Mouse (Mus musculus): ENCODE measurements around the gene Dapp1. TPM values are rescaled to one million over a fixed set of nuclear protein-coding genes. Genes with fewer than 3 reads are reported as not detected.

The Dapp1 gene
- polyA plus RNA-seq, 1 experiment from 2014 or later = 6.9 TPM

DNA sequence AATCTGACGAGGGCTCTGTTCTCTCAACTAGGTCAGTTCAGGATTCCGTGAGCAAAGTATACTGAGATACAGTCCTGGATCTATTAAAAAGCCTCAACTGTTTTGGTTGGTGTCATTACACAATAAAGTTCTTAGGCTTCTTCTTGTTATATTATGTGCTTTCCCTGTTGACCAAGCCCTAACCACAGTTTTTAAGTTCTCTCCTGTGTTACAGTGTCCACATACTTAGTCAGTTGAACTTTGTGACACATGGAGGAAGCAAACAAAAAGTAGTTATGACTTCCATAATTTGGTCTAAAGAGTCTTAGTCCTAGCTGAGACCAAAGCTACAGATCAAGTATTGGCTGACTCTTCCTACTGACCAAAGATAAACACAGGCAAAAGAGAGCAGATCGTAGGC, 34.5 kb downstream of the Dapp1 start:
- H3K9ac ChIP-seq (ENCODE audit: low read length) = no peak overlapping the region
- no peak overlapping the region for H3K4me3 ChIP-seq (ENCODE audit: low read depth, low read length)
- no peak overlapping the region for H3K4me2 ChIP-seq (ENCODE audit: low read depth, low read length, severe bottlenecking)
- WGBS = 89% methylated on average over 3 of the region's 3 CpGs
- no peak overlapping the region for H3K27ac ChIP-seq (ENCODE audit: low read depth, low read length)
- ATAC-seq (replicated peaks; ENCODE audit: low FRiP score) (no peak), DNase-seq (ENCODE audit: low spot score) (no peak)
- H3K36me3 ChIP-seq (ENCODE audit: control insufficient read depth, insufficient read depth, low read length) = no peaks in the 10 kb centered on the region
- H3K27me3 ChIP-seq (ENCODE audit: control insufficient read depth, insufficient read depth, low read length) = no peaks in the 10 kb centered on the region
- no peaks in the 10 kb centered on the region for H3K9me3 ChIP-seq (ENCODE audit: control insufficient read depth, low read length)
- H3K4me1 ChIP-seq (replicated peaks; ENCODE audit: control insufficient read depth, insufficient read depth, low read length) = no peaks in the 10 kb centered on the region

DNA sequence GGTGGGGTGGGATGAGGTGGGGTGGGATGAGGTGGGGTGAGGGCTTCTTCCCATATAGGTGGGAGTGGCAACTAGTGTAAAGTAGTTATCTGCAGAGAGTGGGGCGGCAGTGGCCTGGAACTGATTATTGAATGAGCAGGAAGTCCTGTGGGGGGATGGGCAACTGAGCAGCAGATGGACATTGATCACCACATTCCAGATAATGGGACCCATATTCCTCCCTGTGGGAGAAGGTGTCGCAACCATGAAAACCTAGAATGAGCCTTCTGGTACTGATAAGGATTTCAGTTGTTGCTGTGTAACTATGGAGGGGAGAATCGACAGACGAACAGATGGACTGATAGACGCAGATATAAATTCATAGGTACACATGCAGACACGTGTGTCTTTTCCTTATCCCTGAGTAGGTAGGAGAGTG, 37.6 kb downstream of the Dapp1 start:
- H3K9ac ChIP-seq (ENCODE audit: low read length) = no peak overlapping the region
- H3K4me2 ChIP-seq (ENCODE audit: low read depth, low read length, severe bottlenecking) = no peak overlapping the region
- H3K27me3 ChIP-seq (ENCODE audit: control insufficient read depth, insufficient read depth, low read length) = no peaks in the 10 kb centered on the region
- DNase-seq (ENCODE audit: low spot score) = no peak
- no peak for ATAC-seq (replicated peaks; ENCODE audit: low FRiP score)
- no peaks in the 10 kb centered on the region for H3K4me1 ChIP-seq (replicated peaks; ENCODE audit: control insufficient read depth, insufficient read depth, low read length)
- 85% methylated on average over 6 of the region's 6 CpGs for WGBS
- H3K4me3 ChIP-seq (ENCODE audit: low read depth, low read length) = no peak overlapping the region
- no peaks in the 10 kb centered on the region for H3K36me3 ChIP-seq (ENCODE audit: control insufficient read depth, insufficient read depth, low read length)
- no peak overlapping the region for H3K27ac ChIP-seq (ENCODE audit: low read depth, low read length)
- no peaks in the 10 kb centered on the region for H3K9me3 ChIP-seq (ENCODE audit: control insufficient read depth, low read length)

DNA sequence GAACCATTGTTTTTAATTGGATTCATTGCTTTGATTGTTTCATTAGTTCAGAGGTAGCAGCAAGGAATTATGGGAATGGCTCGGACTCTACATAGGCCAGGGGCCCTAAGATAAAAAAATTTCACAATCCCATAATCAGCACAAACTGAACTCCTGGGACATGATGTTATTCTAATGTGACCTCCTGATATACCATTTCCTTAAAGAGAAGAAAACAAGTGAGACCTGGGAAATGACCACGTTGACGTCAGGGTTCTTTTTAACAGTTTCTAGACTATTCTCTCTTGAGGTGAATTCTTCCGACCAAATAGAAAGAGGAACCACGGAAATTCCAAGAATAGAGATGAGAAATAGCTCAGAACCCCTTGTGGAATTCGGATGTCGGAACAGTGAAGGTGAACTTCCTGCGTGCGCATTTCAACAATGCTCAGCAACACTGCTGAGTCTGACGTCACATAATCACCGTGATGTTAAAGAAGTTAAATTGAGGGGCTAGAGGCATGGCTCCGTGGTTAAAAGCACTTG, 39.2 kb downstream of the Dapp1 start:
- Histone ChIP-seq H3K4me2 (ENCODE audit: low read depth, low read length, severe bottlenecking) (no peak overlapping the region), H3K27me3 (ENCODE audit: control insufficient read depth, insufficient read depth, low read length) (no peaks in the 10 kb centered on the region), H3K4me3 (ENCODE audit: low read depth, low read length) (no peak overlapping the region), H3K9ac (ENCODE audit: low read length) (no peak overlapping the region), H3K27ac (ENCODE audit: low read depth, low read length) (no peak overlapping the region), H3K36me3 (ENCODE audit: control insufficient read depth, insufficient read depth, low read length) (no peaks in the 10 kb centered on the region), H3K4me1 (replicated peaks; ENCODE audit: control insufficient read depth, insufficient read depth, low read length) (no peaks in the 10 kb centered on the region), H3K9me3 (ENCODE audit: control insufficient read depth, low read length) (no peaks in the 10 kb centered on the region)
- DNase-seq (ENCODE audit: low spot score) (no peak), ATAC-seq (replicated peaks; ENCODE audit: low FRiP score) (no peak)
- WGBS = 89% methylated on average over 12 of the region's 12 CpGs

DNA sequence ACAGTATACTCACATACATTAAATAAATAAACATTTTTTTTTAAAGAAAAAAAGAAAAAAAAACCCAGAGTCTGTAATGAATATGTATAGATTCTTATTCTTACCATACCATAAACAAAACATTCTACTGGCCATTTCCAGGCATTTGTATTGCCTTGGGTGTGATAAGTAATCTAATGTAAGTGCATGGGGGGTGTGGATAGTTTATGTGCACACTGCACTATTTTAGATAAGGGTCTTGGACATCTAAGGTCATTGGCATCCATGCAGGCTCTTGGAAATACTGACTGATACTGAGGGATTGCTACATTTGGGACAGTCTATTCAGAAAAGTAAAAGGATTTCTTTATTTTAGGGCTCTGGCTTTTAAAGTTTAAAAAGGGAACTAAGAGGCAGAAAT, 39.8 kb downstream of the Dapp1 start:
- ATAC-seq (replicated peaks; ENCODE audit: low FRiP score) (no peak), DNase-seq (ENCODE audit: low spot score) (no peak)
- Histone ChIP-seq H3K4me3 (ENCODE audit: low read depth, low read length) (no peak overlapping the region), H3K27me3 (ENCODE audit: control insufficient read depth, insufficient read depth, low read length) (no peaks in the 10 kb centered on the region), H3K27ac (ENCODE audit: low read depth, low read length) (no peak overlapping the region), H3K9ac (ENCODE audit: low read length) (no peak overlapping the region), H3K4me1 (replicated peaks; ENCODE audit: control insufficient read depth, insufficient read depth, low read length) (no peaks in the 10 kb centered on the region), H3K4me2 (ENCODE audit: low read depth, low read length, severe bottlenecking) (no peak overlapping the region), H3K36me3 (ENCODE audit: control insufficient read depth, insufficient read depth, low read length) (no peaks in the 10 kb centered on the region), H3K9me3 (ENCODE audit: control insufficient read depth, low read length) (no peaks in the 10 kb centered on the region)

DNA sequence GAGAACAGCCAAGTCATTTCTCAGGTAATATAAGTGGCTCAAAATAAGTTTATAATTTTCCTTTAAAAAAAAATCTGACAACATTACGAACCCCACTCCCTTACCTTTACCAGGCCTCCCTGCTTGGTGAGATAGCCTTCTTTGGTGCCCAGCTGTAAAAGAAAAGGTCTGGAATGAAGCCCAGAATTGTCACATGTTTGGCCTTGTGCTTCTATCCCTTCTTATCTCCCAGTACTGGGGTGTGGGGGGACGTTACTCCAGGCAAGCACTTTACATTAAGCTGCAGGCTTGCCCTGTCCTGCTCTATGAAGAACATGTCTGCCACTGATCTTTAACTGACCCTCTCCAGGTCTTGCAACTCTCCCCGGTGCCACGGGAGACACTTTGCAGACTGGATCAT, 40.6 kb downstream of the Dapp1 start:
- Histone ChIP-seq H3K9ac (ENCODE audit: low read length) (no peak overlapping the region), H3K36me3 (ENCODE audit: control insufficient read depth, insufficient read depth, low read length) (no peaks in the 10 kb centered on the region), H3K4me1 (replicated peaks; ENCODE audit: control insufficient read depth, insufficient read depth, low read length) (no peaks in the 10 kb centered on the region), H3K4me2 (ENCODE audit: low read depth, low read length, severe bottlenecking) (no peak overlapping the region), H3K27me3 (ENCODE audit: control insufficient read depth, insufficient read depth, low read length) (no peaks in the 10 kb centered on the region), H3K4me3 (ENCODE audit: low read depth, low read length) (no peak overlapping the region), H3K27ac (ENCODE audit: low read depth, low read length) (no peak overlapping the region), H3K9me3 (ENCODE audit: control insufficient read depth, low read length) (no peaks in the 10 kb centered on the region)
- DNase-seq (ENCODE audit: low spot score) (no peak), ATAC-seq (replicated peaks; ENCODE audit: low FRiP score) (no peak)
- whole genome bisulfite sequencing = 90% methylated on average over 4 of the region's 4 CpGs

DNA sequence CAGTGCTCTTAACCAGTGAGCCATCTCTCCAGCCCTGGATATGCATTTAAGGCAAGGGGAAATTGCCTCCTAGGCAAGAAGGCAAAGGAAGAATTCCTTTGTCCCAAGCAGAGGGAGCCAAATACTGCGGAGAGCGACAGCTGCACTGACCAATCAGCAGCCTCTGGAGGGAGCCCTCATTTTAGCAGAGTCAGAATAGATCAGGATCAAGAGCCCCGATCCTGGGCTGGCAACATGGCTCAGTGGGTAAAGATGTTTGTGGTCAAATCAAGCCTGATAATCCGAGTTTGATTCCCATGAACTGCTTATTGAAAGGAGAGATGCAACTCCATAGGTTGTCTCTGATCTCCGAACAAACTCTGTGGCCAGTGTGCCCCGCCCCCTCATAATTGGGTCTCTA, 42.7 kb downstream of the Dapp1 start:
- Histone ChIP-seq H3K4me3 (ENCODE audit: low read depth, low read length) (no peak overlapping the region), H3K36me3 (ENCODE audit: control insufficient read depth, insufficient read depth, low read length) (no peaks in the 10 kb centered on the region), H3K27me3 (ENCODE audit: control insufficient read depth, insufficient read depth, low read length) (no peaks in the 10 kb centered on the region), H3K27ac (ENCODE audit: low read depth, low read length) (no peak overlapping the region), H3K9me3 (ENCODE audit: control insufficient read depth, low read length) (no peaks in the 10 kb centered on the region), H3K4me2 (ENCODE audit: low read depth, low read length, severe bottlenecking) (0 out of 2 replicates have a peak overlapping the region, but pooled peaks have one; percentile 15), H3K9ac (ENCODE audit: low read length) (no peak overlapping the region), H3K4me1 (replicated peaks; ENCODE audit: control insufficient read depth, insufficient read depth, low read length) (no peaks in the 10 kb centered on the region)
- 41% methylated on average over 6 of the region's 6 CpGs for WGBS
- ATAC-seq (replicated peaks; ENCODE audit: low FRiP score) = peak; percentile 74
- peak; percentile 64 for DNase-seq (ENCODE audit: low spot score)

DNA sequence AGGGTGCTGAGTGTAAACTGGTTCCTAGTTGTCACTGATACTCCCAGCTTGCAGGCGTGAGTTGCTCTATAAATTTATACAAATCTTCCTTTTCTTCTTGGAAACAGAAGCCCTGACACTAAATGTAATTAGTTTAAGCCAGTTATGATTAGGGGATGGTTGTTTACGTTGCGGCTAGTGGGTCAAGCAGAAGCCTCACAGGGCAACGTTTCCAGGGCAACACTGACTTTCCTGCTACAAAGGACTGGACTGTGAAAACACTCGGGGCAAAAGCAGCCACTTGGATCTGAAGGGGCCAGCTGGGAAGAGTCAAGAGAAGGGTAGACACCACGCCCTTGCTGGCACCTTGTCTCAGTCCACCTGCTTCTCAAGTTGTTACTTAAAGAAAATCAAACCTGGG, 44.8 kb downstream of the Dapp1 start:
- H3K4me2 ChIP-seq (ENCODE audit: low read depth, low read length, severe bottlenecking) = no peak overlapping the region
- ATAC-seq (replicated peaks; ENCODE audit: low FRiP score) (no peak), DNase-seq (ENCODE audit: low spot score) (no peak)
- H3K4me3 ChIP-seq (ENCODE audit: low read depth, low read length) = no peak overlapping the region
- no peak overlapping the region for H3K27ac ChIP-seq (ENCODE audit: low read depth, low read length)
- 38% methylated on average over 6 of the region's 6 CpGs for WGBS
- H3K9ac ChIP-seq (ENCODE audit: low read length) = no peak overlapping the region
- H3K36me3 ChIP-seq (ENCODE audit: control insufficient read depth, insufficient read depth, low read length) = no peaks in the 10 kb centered on the region
- no peaks in the 10 kb centered on the region for H3K9me3 ChIP-seq (ENCODE audit: control insufficient read depth, low read length)
- no peaks in the 10 kb centered on the region for H3K27me3 ChIP-seq (ENCODE audit: control insufficient read depth, insufficient read depth, low read length)
- H3K4me1 ChIP-seq (replicated peaks; ENCODE audit: control insufficient read depth, insufficient read depth, low read length) = no peaks in the 10 kb centered on the region

DNA sequence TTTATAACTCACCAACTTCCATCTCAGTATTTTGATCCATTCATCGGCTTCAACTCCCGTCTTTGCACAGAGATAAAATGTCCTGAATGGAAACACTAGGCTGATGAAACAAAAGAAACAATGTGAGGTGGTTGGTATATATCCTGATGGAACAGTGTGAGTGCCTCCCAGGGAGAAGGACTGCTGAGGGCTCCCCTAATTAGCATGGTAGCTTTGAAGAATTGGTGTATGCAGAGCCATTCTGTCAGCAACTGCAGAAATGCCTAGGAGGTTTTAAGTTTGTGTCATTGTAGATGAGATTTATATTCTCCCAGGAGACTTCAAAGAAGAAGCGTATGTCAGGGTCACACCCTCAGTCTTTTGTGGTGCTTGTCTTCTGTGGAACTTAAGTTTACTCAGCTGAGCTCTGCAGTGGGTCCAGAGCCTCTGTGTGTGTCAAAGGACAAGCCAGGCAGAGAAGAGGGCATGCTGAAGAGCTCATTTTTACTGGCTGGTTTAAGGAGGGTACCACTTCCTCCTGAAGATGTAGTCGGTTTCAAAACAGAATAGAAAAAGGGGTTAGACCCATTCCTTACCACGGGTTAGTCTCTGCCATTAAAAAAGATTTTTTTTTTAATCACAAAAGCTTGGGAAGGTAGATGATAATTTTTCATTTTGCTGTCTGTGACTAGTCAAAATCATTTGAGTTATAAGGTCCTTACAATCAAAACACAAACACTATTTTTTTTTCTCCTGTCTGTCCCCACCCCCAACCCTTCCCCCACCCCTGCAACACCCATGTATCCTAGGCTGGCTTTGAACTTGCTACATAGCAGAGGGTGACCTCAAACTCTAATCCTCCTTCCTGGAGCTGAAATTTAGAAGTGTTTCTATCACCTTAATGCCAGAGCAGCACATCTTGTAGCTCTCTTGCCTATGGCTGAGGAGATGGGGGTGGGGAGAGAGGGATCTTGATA, 45.5 kb downstream of the Dapp1 start:
- ATAC-seq (replicated peaks; ENCODE audit: low FRiP score) (no peak; the same call in 1 of the 2 replicates), DNase-seq (ENCODE audit: low spot score) (no peak)
- H3K9ac ChIP-seq (ENCODE audit: low read length) = no peak overlapping the region
- no peaks in the 10 kb centered on the region for H3K9me3 ChIP-seq (ENCODE audit: control insufficient read depth, low read length)
- WGBS = 56% methylated on average over 5 of the region's 5 CpGs
- no peaks in the 10 kb centered on the region for H3K27me3 ChIP-seq (ENCODE audit: control insufficient read depth, insufficient read depth, low read length)
- no peaks in the 10 kb centered on the region for H3K4me1 ChIP-seq (replicated peaks; ENCODE audit: control insufficient read depth, insufficient read depth, low read length)
- H3K27ac ChIP-seq (ENCODE audit: low read depth, low read length) = no peak overlapping the region
- H3K4me2 ChIP-seq (ENCODE audit: low read depth, low read length, severe bottlenecking) = no peak overlapping the region
- H3K4me3 ChIP-seq (ENCODE audit: low read depth, low read length) = no peak overlapping the region
- no peaks in the 10 kb centered on the region for H3K36me3 ChIP-seq (ENCODE audit: control insufficient read depth, insufficient read depth, low read length)

DNA sequence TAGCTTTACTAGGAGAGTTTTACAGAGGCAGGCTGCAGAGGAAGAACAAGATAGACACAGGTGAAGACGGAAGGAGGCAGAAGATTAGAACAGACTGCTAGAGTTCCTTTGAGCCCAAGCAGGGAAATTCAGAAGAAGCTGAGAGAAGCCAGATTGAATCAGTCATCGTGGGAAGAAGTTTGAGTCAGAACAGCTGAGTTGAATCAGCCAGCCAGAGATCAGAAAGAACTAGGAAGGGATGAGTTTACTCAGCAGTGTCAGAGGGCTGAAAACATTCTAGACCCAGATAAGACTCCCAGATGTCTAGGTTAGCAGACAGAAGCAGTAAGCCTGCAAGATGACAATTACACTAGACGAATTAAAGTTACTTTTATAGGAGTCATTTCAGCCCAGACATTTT, 47.4 kb downstream of the Dapp1 start:
- H3K4me1 ChIP-seq (replicated peaks; ENCODE audit: control insufficient read depth, insufficient read depth, low read length) = no peaks in the 10 kb centered on the region
- no peaks in the 10 kb centered on the region for H3K27me3 ChIP-seq (ENCODE audit: control insufficient read depth, insufficient read depth, low read length)
- ATAC-seq (replicated peaks; ENCODE audit: low FRiP score) (no peak), DNase-seq (ENCODE audit: low spot score) (no peak)
- no peaks in the 10 kb centered on the region for H3K9me3 ChIP-seq (ENCODE audit: control insufficient read depth, low read length)
- no peak overlapping the region for H3K4me2 ChIP-seq (ENCODE audit: low read depth, low read length, severe bottlenecking)
- no peak overlapping the region for H3K9ac ChIP-seq (ENCODE audit: low read length)
- 92% methylated on average over 3 of the region's 3 CpGs for WGBS
- no peaks in the 10 kb centered on the region for H3K36me3 ChIP-seq (ENCODE audit: control insufficient read depth, insufficient read depth, low read length)
- no peak overlapping the region for H3K27ac ChIP-seq (ENCODE audit: low read depth, low read length)
- H3K4me3 ChIP-seq (ENCODE audit: low read depth, low read length) = no peak overlapping the region
